Mouse (Mus musculus): ENCODE results near the gene Myo19. TPM values are rescaled to one million over a fixed set of nuclear protein-coding genes. Genes with fewer than 3 reads are reported as not detected.
"Not testable (repeated sequence)": the region's sequence is repeated elsewhere in the genome, so short reads cannot be mapped to it uniquely, and the experiment has no call there.

The Myo19 gene
- polyA plus RNA-seq, 1 experiment = 13.2 TPM

GRCm38 (mm10) chr11:84868786-84869259 lies 11.1 kb upstream of the Myo19 start:
- H3K27me3 ChIP-seq (ENCODE audit: control insufficient read depth, insufficient read depth, low read length) = no peaks in the 10 kb centered on the region
- no peak for TF ChIP-seq CTCF (IDR thresholded peaks at IDR 0.05; ENCODE audit: borderline replicate concordance, insufficient read depth, low read depth, low read length)
- TF ChIP-seq POLR2A (IDR thresholded peaks at IDR 0.05; ENCODE audit: borderline replicate concordance, insufficient read depth, low read length) = no peak
- H3K27ac ChIP-seq (ENCODE audit: insufficient read depth, low read length) = no peak overlapping the region
- DNase-seq = no peak
- peaks cover 2% of the 10 kb centered on the region for H3K4me1 ChIP-seq (ENCODE audit: control insufficient read depth, insufficient read depth, low read length)
- H3K4me3 ChIP-seq (replicated peaks; ENCODE audit: insufficient read depth, low read depth, low read length) = peak overlapping the region; percentile 79
- 10% methylated on average over 7 of the region's 7 CpGs for WGBS

GRCm38 (mm10) chr11:84869537-84870232 lies 10.3 kb upstream of the Myo19 start:
- WGBS = under 1% methylated on average over 61 of the region's 61 CpGs
- DNase-seq = peak; percentile 89 to 91
- H3K27ac ChIP-seq (ENCODE audit: insufficient read depth, low read length) = peak overlapping the region; percentile 75
- H3K4me1 ChIP-seq (ENCODE audit: control insufficient read depth, insufficient read depth, low read length) = peaks cover 2% of the 10 kb centered on the region
- TF ChIP-seq POLR2A (IDR thresholded peaks at IDR 0.05; ENCODE audit: borderline replicate concordance, insufficient read depth, low read length) = peak; percentile 46; the same call in 1 of the 2 replicates
- no peak for TF ChIP-seq CTCF (IDR thresholded peaks at IDR 0.05; ENCODE audit: borderline replicate concordance, insufficient read depth, low read depth, low read length)
- peak overlapping the region; percentile 79 for H3K4me3 ChIP-seq (replicated peaks; ENCODE audit: insufficient read depth, low read depth, low read length)
- no peaks in the 10 kb centered on the region for H3K27me3 ChIP-seq (ENCODE audit: control insufficient read depth, insufficient read depth, low read length)

- peak; percentile 92 to 93 for DNase-seq
- 1% methylated on average over 54 of the region's 62 CpGs for WGBS
- Histone ChIP-seq H3K27me3 (ENCODE audit: control insufficient read depth, insufficient read depth, low read length) (no peaks in the 10 kb centered on the region), H3K4me3 (replicated peaks; ENCODE audit: insufficient read depth, low read depth, low read length) (peak within 1 kb of the TSS; percentile 95), H3K27ac (ENCODE audit: insufficient read depth, low read length) (peak within 1 kb of the TSS; percentile 98), H3K4me1 (ENCODE audit: control insufficient read depth, insufficient read depth, low read length) (peaks cover 2% of the 10 kb centered on the region)
- TF ChIP-seq CTCF (IDR thresholded peaks at IDR 0.05; ENCODE audit: borderline replicate concordance, insufficient read depth, low read depth, low read length) = no peak
- peak; percentile 83 for TF ChIP-seq POLR2A (IDR thresholded peaks at IDR 0.05; ENCODE audit: borderline replicate concordance, insufficient read depth, low read length)
Measured at GRCm38 (mm10) chr11:84870337-84871043, 9.5 kb upstream of the Myo19 start, which contains the start of gene Ggnbp2. Gene Ggnbp2 (minus strand): TSS chr11:84870817.

GRCm38 (mm10) chr11:84871046-84871445 lies 8.9 kb upstream of the Myo19 start:
- peak overlapping the region; percentile 62 for H3K27ac ChIP-seq (ENCODE audit: insufficient read depth, low read length)
- no peaks in the 10 kb centered on the region for H3K27me3 ChIP-seq (ENCODE audit: control insufficient read depth, insufficient read depth, low read length)
- no peak for TF ChIP-seq CTCF (IDR thresholded peaks at IDR 0.05; ENCODE audit: borderline replicate concordance, insufficient read depth, low read depth, low read length)
- no peak for TF ChIP-seq POLR2A (IDR thresholded peaks at IDR 0.05; ENCODE audit: borderline replicate concordance, insufficient read depth, low read length)
- no peak for DNase-seq
- under 1% methylated on average over 10 of the region's 10 CpGs for WGBS
- peak overlapping the region; percentile 95 for H3K4me3 ChIP-seq (replicated peaks; ENCODE audit: insufficient read depth, low read depth, low read length)
- peaks cover 2% of the 10 kb centered on the region; the same call in 1 of the 2 replicates for H3K4me1 ChIP-seq (ENCODE audit: control insufficient read depth, insufficient read depth, low read length)

GRCm38 (mm10) chr11:84871548-84872069 lies 8.3 kb upstream of the Myo19 start:
- Histone ChIP-seq H3K27ac (ENCODE audit: insufficient read depth, low read length) (no peak overlapping the region), H3K27me3 (ENCODE audit: control insufficient read depth, insufficient read depth, low read length) (no peaks in the 10 kb centered on the region)
- 77% methylated on average over 4 of the region's 4 CpGs for WGBS

GRCm38 (mm10) chr11:84873042-84873833 lies 6.7 kb upstream of the Myo19 start:
- Histone ChIP-seq H3K27me3 (ENCODE audit: control insufficient read depth, insufficient read depth, low read length) (no peaks in the 10 kb centered on the region), H3K27ac (ENCODE audit: insufficient read depth, low read length) (no peak overlapping the region), H3K4me1 (ENCODE audit: control insufficient read depth, insufficient read depth, low read length) (no peaks in the 10 kb centered on the region; the same call in 1 of the 2 replicates), H3K4me3 (replicated peaks; ENCODE audit: insufficient read depth, low read depth, low read length) (no peak overlapping the region)
- no peak for TF ChIP-seq CTCF (IDR thresholded peaks at IDR 0.05; ENCODE audit: borderline replicate concordance, insufficient read depth, low read depth, low read length)
- no peak for TF ChIP-seq POLR2A (IDR thresholded peaks at IDR 0.05; ENCODE audit: borderline replicate concordance, insufficient read depth, low read length)
- DNase-seq = no peak
- 79% methylated on average over 1 of the region's 1 CpGs for WGBS

More at GRCm38 (mm10) chr11:84871548-84872069, 8.3 kb upstream of the Myo19 start:
- DNase-seq = no peak
- Histone ChIP-seq H3K4me3 (replicated peaks; ENCODE audit: insufficient read depth, low read depth, low read length) (peak overlapping the region; percentile 95), H3K4me1 (ENCODE audit: control insufficient read depth, insufficient read depth, low read length) (peaks cover 2% of the 10 kb centered on the region; the same call in 1 of the 2 replicates)
- TF ChIP-seq CTCF (IDR thresholded peaks at IDR 0.05; ENCODE audit: borderline replicate concordance, insufficient read depth, low read depth, low read length) = no peak
- no peak for TF ChIP-seq POLR2A (IDR thresholded peaks at IDR 0.05; ENCODE audit: borderline replicate concordance, insufficient read depth, low read length)

GRCm38 (mm10) chr11:84876020-84876419 lies 3.9 kb upstream of the Myo19 start:
- not testable (repeated sequence) for DNase-seq; H3K4me3 ChIP-seq (replicated peaks; ENCODE audit: insufficient read depth, low read depth, low read length); H3K27ac ChIP-seq (ENCODE audit: insufficient read depth, low read length); H3K4me1 ChIP-seq (ENCODE audit: control insufficient read depth, insufficient read depth, low read length); H3K27me3 ChIP-seq (ENCODE audit: control insufficient read depth, insufficient read depth, low read length)
- WGBS = 60% methylated on average over 1 of the region's 1 CpGs

All from cerebellum, adult 2 months (tissue).